Mouse (Mus musculus): ENCODE data around the gene Ccr1l1. TPM values are rescaled to one million over a fixed set of nuclear protein-coding genes. Genes with fewer than 3 reads are reported as not detected.
"Not testable (repeated sequence)": the region's sequence is repeated elsewhere in the genome, so short reads cannot be mapped to it uniquely, and the experiment has no call there.

The Ccr1l1 gene
- total RNA-seq, 1 experiment from 2014 or later = not detected

DNA sequence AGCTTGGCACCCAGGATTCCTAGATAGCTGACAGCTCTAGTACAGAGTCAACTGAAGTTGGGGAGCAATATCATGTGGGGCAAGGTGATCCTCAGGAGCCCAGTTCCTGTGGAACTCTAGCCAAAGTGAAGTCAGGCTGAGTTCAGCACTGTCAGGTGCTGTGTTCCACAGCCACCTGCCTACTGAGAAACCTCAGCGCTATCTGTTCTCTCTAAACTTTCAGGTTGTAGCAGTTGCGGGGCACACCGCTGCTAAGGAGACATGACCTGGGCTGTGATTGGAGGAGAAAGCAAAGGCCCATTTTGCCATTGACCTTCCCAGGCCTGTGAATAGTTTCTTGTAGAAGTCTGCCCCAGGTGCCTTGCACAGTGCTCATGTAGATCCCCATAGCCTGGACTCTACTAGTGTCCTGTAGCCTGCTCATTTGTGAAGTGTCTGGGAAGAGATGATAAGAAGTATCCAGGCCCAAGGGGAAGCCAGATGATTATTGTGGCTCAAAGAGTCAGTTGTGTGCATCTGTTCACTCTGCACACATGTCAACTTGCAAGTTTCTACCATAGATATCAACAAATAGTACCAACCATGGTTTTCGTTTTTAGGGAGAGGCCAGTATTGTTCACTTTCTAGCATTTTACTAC is 11.2 kb downstream of the Ccr1l1 start:
- ATAC-seq (replicated peaks; ENCODE audit: insufficient number of reproducible peaks, low FRiP score, low TSS enrichment, poor library complexity, severe bottlenecking) = not testable (repeated sequence)

DNA sequence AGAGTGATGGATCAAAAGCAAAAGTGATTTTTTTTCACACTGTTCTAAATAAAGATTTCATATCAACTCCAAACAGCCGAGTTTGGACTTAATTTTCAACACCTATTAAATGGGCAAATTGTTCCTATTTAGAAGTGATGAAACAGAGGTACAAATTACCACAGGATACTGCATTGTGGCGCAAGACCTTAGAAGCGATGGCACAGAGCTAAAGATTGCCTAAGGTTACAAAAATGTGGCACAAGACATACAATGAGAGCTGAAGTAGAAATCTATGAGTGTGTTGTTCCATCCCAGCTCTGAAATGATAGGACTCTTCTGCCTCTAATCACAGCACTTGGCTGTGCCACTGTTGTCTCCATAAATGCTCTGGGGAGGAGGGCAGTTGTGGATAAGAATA is 13.4 kb downstream of the Ccr1l1 start:
- ATAC-seq (replicated peaks; ENCODE audit: insufficient number of reproducible peaks, low FRiP score, low TSS enrichment, poor library complexity, severe bottlenecking) = peak; percentile 83

DNA sequence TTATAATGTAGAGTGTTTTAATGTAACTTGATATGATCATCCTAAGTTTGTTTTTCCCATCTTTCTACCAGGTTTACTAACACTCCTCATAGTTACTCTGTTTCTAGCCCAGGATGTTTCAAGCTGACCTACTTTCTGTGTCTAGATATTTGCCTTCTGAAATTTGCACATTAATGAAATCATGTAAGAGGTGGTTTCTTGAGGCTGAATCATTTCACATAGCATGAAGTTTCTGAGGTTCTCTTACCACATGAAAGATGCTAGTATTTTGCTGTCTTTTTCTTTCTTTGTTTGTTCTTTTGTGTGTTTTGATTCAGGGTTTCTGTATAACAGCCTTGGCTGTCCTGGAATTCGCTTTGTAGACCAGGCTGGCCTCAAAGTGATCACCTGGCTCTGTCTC is 18.0 kb downstream of the Ccr1l1 start:
- no peak for ATAC-seq (replicated peaks; ENCODE audit: insufficient number of reproducible peaks, low FRiP score, low TSS enrichment, poor library complexity, severe bottlenecking)

GRCm38 (mm10) chr9:123957911-123958413 is 20.2 kb downstream of the Ccr1l1 start:
- ATAC-seq (replicated peaks; ENCODE audit: insufficient number of reproducible peaks, low FRiP score, low TSS enrichment, poor library complexity, severe bottlenecking) = no peak

DNA sequence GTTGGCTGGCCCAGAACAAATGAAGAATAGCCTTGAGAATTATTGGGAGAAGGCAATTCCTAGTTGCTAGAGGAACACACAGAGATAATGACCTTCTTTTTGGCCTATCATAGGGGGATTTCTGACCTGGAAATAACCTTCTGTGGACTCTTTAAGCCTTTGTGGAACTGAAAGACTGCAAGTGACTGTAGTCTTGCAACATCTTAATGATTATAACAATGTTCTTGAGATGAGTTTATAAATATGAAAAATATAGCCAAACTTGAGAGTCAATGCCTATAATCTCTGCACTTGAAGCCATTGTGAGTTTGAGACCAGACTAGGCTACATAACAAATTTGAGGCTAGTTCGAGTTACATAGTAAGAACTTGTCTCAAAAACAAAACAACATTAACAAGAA is 21.3 kb downstream of the Ccr1l1 start:
- ATAC-seq (replicated peaks; ENCODE audit: insufficient number of reproducible peaks, low FRiP score, low TSS enrichment, poor library complexity, severe bottlenecking) = no peak

GRCm38 (mm10) chr9:123953551-123953950 is 24.7 kb downstream of the Ccr1l1 start:
- 0 out of 2 replicates have a peak, but pooled peaks have one; percentile 66 for ATAC-seq (replicated peaks; ENCODE audit: insufficient number of reproducible peaks, low FRiP score, low TSS enrichment, poor library complexity, severe bottlenecking)

DNA sequence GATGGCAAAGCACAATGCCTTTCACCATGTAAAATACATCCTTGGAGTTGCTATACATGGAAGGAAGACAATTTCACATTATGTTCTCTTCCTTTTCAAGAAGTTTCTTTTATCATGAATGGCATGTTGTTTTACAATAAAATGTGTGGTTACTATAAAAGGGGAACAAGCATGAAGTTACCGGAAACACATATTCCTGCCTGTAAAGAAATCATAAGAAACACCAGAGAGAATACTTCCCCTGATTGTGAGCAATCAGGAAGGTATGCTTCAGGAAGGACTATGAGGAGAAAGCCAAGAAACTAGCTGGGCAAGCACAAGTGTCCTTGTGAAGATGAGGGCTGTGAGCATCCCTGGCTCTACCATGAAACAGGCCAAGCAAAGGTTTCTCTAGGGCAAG is 27.0 kb downstream of the Ccr1l1 start:
- peak; percentile 43; the same call in 1 of the 2 replicates for ATAC-seq (replicated peaks; ENCODE audit: insufficient number of reproducible peaks, low FRiP score, low TSS enrichment, poor library complexity, severe bottlenecking)

DNA sequence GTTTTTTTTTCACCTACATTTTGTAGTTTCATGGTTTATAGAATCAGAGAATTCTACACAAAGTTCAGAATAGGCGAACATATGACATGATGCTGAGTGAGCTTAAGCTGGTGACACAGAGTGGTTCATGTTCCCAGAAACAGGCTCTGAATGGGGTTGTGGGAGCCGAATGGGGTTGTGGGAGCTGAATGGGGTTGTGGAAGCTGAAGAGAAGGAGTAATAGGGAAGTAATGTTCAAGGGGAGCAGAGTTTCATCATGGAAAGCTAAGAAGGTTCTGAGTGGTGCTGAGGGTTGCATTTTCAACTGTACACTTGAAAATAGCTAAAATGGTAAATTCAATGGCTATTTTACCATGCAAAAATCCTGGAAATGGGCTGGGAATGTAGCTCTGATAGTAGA is 28.8 kb downstream of the Ccr1l1 start:
- no peak for ATAC-seq (replicated peaks; ENCODE audit: insufficient number of reproducible peaks, low FRiP score, low TSS enrichment, poor library complexity, severe bottlenecking)

GRCm38 (mm10) chr9:123947815-123948214 is 30.4 kb downstream of the Ccr1l1 start:
- no peak for ATAC-seq (replicated peaks; ENCODE audit: insufficient number of reproducible peaks, low FRiP score, low TSS enrichment, poor library complexity, severe bottlenecking)

DNA sequence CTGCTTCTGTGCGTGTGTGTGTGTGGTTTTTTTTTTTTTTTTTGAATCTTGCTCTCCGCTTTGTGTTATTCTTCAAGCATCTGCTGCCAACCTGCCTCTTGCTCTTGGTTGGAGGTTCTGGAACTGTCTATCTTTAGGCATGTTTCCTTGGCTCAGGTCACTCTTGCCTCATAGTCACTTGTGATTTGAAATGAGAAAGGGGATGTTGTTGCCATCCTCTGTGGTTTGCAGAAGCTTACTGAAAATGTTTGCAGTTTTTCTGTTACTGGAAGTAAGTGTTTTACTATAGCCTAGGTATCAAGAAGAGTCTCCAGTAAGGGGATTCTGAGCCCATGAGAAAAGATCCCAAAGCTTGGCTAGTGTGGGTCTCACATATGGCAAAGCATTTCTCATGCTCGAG is 36.2 kb downstream of the Ccr1l1 start:
- ATAC-seq (replicated peaks; ENCODE audit: insufficient number of reproducible peaks, low FRiP score, low TSS enrichment, poor library complexity, severe bottlenecking) = peak; percentile 45; the same call in 1 of the 2 replicates

DNA sequence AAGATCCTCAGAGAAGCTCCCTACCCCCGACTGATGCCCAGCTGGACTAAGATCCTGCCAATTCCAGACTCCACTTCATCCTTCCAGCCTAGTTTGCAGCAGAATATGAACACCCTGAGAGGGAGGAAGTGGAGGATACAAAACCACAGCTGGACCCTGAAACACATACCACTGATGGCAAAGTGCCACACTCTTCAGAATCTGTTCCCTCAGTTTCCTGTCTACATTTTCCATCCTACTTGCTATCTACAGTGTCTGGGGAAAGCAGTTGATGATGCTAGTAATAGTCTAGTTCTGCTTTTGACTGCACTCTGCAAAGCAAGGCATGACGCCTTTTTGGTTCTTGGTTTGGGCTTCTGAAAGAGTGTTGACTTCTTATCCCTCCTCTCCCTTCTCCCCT is 36.9 kb downstream of the Ccr1l1 start:
- ATAC-seq (replicated peaks; ENCODE audit: insufficient number of reproducible peaks, low FRiP score, low TSS enrichment, poor library complexity, severe bottlenecking) = peak; percentile 47; the same call in 1 of the 2 replicates

GRCm38 (mm10) chr9:123940628-123941027 is 37.6 kb downstream of the Ccr1l1 start:
- ATAC-seq (replicated peaks; ENCODE audit: insufficient number of reproducible peaks, low FRiP score, low TSS enrichment, poor library complexity, severe bottlenecking) = no peak

DNA sequence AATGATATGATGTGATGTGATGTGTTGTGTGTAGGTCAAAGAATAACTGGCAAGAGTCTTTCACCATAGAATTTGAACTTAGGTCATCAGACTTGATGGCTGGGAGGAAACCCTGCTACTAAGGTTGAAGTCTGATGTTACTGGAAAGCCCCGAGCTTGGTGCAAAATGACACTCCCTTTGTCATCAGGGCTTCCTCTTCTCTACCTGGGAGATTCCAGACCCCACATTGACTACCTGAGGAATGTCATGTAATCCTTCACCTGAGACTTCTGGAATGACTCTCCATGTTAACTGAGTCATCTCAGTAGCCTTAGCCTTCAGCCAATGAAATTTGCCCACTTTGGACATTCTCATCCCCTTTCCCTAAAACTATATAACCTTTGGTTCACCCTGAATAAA is 38.0 kb downstream of the Ccr1l1 start:
- ATAC-seq (replicated peaks; ENCODE audit: insufficient number of reproducible peaks, low FRiP score, low TSS enrichment, poor library complexity, severe bottlenecking) = no peak

DNA sequence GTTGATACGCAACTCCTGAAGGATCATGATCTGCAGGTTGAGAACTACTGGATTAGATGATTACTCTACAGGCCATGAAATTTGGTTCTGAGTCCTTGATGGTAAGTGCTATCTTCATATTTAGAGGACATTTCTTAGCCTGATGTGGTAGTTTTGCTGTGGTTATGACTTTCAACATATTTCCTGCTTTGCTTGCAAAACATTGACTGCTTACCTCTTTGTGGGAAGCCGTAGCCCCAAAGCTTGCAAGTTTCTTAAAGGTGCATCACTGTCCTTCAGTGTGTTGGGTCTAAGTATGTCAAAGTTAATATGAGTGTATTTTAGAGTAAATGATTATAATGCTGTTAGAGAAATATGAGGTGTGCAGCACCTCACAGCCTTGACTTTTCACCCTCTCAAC is 40.2 kb downstream of the Ccr1l1 start:
- ATAC-seq (replicated peaks; ENCODE audit: insufficient number of reproducible peaks, low FRiP score, low TSS enrichment, poor library complexity, severe bottlenecking) = peak; percentile 33; the same call in 1 of the 2 replicates

GRCm38 (mm10) chr9:123936604-123937280 is 41.5 kb downstream of the Ccr1l1 start:
- ATAC-seq (replicated peaks; ENCODE audit: insufficient number of reproducible peaks, low FRiP score, low TSS enrichment, poor library complexity, severe bottlenecking) = peak; percentile 47; the same call in 1 of the 2 replicates

- no peak for ATAC-seq (replicated peaks; ENCODE audit: insufficient number of reproducible peaks, low FRiP score, low TSS enrichment, poor library complexity, severe bottlenecking)
Observed at GRCm38 (mm10) chr9:123935776-123936175, 42.4 kb downstream of the Ccr1l1 start.

DNA sequence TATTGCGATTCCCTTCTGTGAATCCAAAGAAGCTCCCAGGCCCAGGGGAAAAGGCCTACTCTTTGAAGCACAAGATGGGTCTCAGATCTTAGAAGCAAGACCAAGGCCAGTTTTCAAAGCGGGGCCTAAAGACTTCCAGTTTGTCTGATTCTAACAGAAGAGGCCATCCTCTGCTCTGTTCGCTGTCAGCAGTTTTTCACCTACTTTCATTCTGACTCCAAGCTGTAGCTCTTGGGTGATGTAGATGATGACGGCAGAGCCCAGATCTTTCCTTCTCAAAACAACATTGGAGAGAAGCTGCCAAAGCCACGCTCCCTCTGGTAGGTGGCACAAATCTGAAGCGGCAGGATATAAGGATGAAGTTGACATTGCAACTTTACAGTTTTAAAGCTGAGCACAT is 42.9 kb downstream of the Ccr1l1 start:
- ATAC-seq (replicated peaks; ENCODE audit: insufficient number of reproducible peaks, low FRiP score, low TSS enrichment, poor library complexity, severe bottlenecking) = no peak

DNA sequence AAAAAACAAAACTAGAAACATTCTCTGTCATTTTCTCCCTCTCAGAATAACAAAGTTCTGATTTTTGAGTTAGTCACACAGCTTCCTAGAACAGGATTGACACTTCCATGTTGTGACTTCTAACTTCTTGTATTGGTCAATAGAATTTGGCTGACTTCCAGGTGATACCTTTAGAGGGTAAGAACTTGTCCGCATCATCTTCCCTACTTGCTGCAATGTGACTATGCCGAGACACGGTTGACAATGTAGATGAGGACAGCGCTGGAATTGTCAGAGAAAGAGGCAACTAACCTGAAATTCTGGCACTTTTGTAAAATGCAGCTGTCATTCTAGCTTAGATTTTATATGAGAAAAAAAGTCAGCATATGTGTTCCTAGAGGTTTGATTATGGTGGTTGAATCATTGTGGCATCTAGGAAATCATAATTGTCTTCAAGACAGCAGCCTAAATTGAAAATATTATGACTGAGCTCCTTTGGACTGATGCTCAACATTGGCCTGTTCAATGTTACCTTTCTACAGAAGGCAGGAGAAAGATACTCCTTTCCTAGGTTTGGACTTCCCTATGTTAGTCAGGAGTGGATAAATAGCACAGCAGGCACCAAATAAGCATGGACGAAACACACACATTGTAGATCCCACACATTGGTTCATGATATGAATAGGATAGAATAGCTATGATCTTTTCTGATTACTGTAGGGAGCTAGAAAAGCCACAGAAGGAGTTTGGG is 44.3 kb downstream of the Ccr1l1 start:
- ATAC-seq (replicated peaks; ENCODE audit: insufficient number of reproducible peaks, low FRiP score, low TSS enrichment, poor library complexity, severe bottlenecking) = no peak

DNA sequence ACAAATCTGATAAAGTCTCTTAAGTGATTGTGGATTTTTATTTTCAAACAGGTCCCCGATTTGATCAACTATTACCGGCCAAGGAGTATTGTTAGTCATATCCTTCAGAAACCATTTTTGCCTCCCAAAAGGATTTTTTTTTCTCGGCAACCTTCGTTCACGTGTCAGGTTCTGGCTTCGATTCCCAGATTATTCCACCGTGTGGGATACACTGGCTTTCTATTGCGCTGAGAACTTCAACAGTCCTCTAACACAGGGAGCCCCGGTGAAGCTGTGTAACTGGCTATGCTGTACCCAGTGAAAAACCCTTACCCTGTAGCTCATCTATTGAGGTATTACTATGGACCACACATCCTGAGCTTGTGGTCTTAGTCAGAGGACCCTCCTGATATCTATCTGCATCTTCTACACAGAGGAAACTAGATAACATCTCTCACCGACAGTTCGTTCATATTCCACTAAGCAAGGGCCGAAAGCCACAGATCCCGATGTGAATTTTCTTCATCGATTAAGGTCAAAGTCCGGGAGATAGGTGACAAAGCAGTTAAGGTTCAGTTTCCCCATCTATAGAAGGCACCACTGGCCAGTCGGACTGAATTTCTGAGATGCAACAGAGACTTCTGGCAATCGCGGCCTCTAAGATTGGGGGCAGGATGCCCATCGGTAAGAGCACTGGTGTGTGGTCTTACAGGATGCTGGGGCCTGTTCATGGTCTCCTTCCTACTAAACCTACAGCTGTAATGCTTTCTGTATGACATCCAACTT is 45.1 kb downstream of the Ccr1l1 start:
- ATAC-seq (replicated peaks; ENCODE audit: insufficient number of reproducible peaks, low FRiP score, low TSS enrichment, poor library complexity, severe bottlenecking) = no peak

Measured in monocyte, adult 5-6 weeks (primary cell).